Mouse (Mus musculus) heart, embryonic 16.5 days (tissue): ENCODE results near the gene Tpra1. TPM values are rescaled to one million over a fixed set of nuclear protein-coding genes. Genes with fewer than 3 reads are reported as not detected.

Experiments
- ATAC-seq: fragments of 200-750 bp; cut with Nextera tagmentation; replicated peaks from 2 replicates; pipeline ENCODE4 v1.8.0; 2017; ENCODE audit warnings: moderate number of reproducible peaks; ENCODE audit not compliant: insufficient read depth, low FRiP score; ENCODE audit errors: extremely low read depth
- H3K27ac ChIP-seq: fragments of 300-500 bp; sonication (generic); 2 replicates; pipeline ENCODE4 v1.5.1; 2014; ENCODE audit warnings: mild to moderate bottlenecking, low read length, control low read depth, moderate library complexity
- H3K27me3 ChIP-seq: fragments of 300-500 bp; sonication (generic); 2 replicates; pipeline ENCODE4 v1.6.1; 2014; ENCODE audit warnings: low read length, mixed read lengths; ENCODE audit not compliant: control insufficient read depth, insufficient read depth
- H3K36me3 ChIP-seq: fragments of 300-500 bp; sonication (generic); 2 replicates; pipeline ENCODE4 v1.6.1; 2014; ENCODE audit not compliant: control insufficient read depth, insufficient read depth
- H3K4me1 ChIP-seq: fragments of 300-500 bp; sonication (generic); 2 replicates; pipeline ENCODE4 v1.6.1; 2014; ENCODE audit warnings: low read length, mixed read lengths; ENCODE audit not compliant: control insufficient read depth, insufficient read depth
- H3K4me2 ChIP-seq: fragments of 300-500 bp; sonication (generic); 2 replicates; pipeline ENCODE4 v1.6.1; 2014; ENCODE audit warnings: low read depth, mild to moderate bottlenecking, control low read depth, low read length
- H3K4me3 ChIP-seq: fragments of 300-500 bp; sonication (generic); 2 replicates; pipeline ENCODE4 v1.5.1; 2014; ENCODE audit warnings: mild to moderate bottlenecking, control low read depth, low read length
- H3K9ac ChIP-seq: fragments of 300-500 bp; sonication (generic); 2 replicates; pipeline ENCODE4 v1.6.1; 2014; ENCODE audit warnings: low read length, control low read depth
- H3K9me3 ChIP-seq: fragments of 300-500 bp; sonication (generic); replicated peaks from 2 replicates; pipeline ENCODE4 v1.6.1; 2016; ENCODE audit warnings: low read length; ENCODE audit not compliant: control insufficient read depth
- WGBS: fragments of 180-500 bp; shearing (Covaris S2); extraction: QIAGEN DNeasy Blood & Tissue Kit; methylation state at CpG from one replicate; pipeline ENCODE4 v1.1.7; 2014; 5-methylcytosine and 5-hydroxymethylcytosine counted together
- polyA plus RNA-seq: library from polyadenylated mRNA; unstranded; fragments of >200 nt; fragmentation: Nextera tagmentation; extraction: Ambion mirVana; gene quantifications from 2 replicates; pipeline ENCODE4 v1.2.1, GENCODE M21; 2015

The Tpra1 gene
- polyA plus RNA-seq, 1 experiment from 2014 or later: 58.0 TPM

DNA sequence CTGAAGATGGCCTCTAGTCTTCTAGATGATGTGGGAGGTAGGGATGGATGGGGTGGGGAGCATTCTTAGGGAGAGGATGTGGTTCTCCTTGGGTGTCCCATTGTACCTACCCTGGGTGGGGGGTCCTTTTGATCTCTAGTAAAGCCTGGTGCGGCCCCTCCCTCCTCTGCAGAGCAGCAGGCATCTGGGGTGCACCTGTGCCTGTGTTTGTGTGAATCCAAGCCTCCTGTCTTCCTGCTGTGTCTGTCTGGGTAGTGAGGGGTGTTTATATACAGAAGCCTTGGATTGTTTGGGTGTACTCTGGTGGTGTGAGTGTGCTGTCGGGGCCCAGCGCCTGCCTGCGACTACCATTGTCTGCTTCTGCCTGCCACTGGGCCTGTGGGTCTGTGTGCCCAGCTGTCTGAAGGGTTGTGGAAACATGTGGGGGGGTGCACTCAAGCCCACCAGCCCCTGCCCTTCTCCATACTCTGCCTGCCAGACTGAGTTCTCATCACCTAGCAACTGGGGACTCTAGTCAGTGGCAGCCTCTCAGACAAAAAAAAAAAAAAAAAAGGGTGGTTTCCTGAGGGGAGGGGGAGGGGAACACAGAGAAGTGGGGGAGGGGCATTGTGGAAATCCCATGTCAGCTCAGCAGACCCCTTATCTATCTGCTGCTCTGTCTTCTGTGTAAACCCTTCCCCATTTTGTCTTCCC lies 36.1 kb downstream of the Tpra1 start:
- Histone ChIP-seq H3K27ac (peak overlapping the region; percentile 91), H3K4me3 (no peak overlapping the region), H3K4me2 (no peak overlapping the region), H3K9ac (0 out of 2 replicates have a peak overlapping the region, but pooled peaks have one; percentile 14), H3K36me3 (no peaks in the 10 kb centered on the region), H3K4me1 (peaks cover 60% of the 10 kb centered on the region), H3K9me3 (no peaks in the 10 kb centered on the region), H3K27me3 (no peaks in the 10 kb centered on the region)
- no peak for ATAC-seq
- WGBS: 49% methylated on average over 4 of the region's 4 CpGs

DNA sequence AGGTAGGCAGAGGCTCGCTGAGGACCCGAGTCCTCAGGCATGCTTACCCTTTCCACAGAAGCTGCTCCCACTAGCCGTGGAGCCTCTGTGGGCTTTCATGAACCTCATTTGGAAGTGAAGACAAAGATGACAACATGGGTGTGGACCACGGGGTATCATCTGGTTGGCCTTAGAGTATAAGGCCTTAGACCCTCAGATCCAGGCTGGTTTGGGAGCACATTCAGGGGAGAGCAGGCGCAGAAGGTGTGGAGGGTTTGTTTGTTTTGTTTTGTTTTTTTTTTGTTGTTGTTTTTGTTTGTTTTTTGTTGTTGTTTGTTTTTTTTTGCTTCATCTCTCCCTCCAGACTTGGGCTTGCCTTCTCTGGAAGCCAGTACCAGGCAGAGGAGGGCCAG lies 36.6 kb downstream of the Tpra1 start:
- H3K9me3 ChIP-seq: no peaks in the 10 kb centered on the region
- H3K27me3 ChIP-seq: no peaks in the 10 kb centered on the region
- ATAC-seq: no peak
- H3K9ac ChIP-seq: 0 out of 2 replicates have a peak overlapping the region, but pooled peaks have one; percentile 14
- H3K4me1 ChIP-seq: peaks cover 60% of the 10 kb centered on the region
- H3K4me3 ChIP-seq: no peak overlapping the region
- peak overlapping the region; percentile 91 for H3K27ac ChIP-seq
- H3K4me2 ChIP-seq: 0 out of 2 replicates have a peak overlapping the region, but pooled peaks have one; percentile 17
- WGBS: 58% methylated on average over 5 of the region's 5 CpGs
- no peaks in the 10 kb centered on the region for H3K36me3 ChIP-seq

DNA sequence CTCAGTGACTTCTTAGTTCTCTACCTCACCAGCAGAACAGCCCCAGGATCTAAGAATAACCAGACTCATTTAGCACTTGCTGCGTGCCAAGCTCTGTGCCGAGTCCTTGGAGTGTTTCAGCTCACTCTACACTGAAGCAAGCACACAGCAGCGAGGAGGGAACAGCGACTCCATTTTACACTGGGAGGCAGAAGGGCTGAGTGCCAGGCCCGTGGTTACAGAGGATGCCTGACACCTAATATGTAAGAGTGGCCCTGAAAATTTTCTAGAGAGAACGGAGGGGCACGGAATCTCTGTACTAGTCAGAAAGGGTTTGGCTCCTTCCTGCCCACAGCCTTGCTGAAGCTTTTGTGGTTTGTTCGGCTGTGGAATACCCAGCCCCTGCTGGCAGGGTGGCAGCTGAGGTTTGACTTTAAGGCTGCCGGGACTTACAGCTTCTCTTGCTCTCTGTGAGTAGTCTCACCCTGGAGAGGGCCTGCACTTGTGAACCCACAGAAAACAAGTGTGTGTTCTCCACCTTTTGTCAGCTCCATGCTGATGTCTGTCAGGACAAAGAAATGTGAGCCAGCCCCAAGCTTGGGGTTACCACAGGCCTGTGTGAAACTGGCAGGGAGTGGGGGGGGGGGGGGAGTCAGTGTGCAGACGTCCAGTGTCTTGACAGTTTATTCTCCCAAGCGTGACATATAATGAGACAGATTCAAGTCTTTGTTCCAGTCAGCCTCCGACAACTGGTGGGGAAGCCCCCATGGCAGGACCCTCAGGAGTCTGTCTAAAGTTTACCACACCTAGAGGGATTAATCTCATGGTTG lies 37.4 kb downstream of the Tpra1 start:
- H3K4me3 ChIP-seq: peak overlapping the region; percentile 17
- H3K4me2 ChIP-seq: peak overlapping the region; percentile 17
- no peaks in the 10 kb centered on the region for H3K9me3 ChIP-seq
- H3K36me3 ChIP-seq: no peaks in the 10 kb centered on the region
- no peak; the same call in 1 of the 2 replicates for ATAC-seq
- no peaks in the 10 kb centered on the region for H3K27me3 ChIP-seq
- peak overlapping the region; percentile 91 for H3K27ac ChIP-seq
- H3K9ac ChIP-seq: peak overlapping the region; percentile 52
- peaks cover 56% of the 10 kb centered on the region for H3K4me1 ChIP-seq
- 27% methylated on average over 12 of the region's 12 CpGs for WGBS

DNA sequence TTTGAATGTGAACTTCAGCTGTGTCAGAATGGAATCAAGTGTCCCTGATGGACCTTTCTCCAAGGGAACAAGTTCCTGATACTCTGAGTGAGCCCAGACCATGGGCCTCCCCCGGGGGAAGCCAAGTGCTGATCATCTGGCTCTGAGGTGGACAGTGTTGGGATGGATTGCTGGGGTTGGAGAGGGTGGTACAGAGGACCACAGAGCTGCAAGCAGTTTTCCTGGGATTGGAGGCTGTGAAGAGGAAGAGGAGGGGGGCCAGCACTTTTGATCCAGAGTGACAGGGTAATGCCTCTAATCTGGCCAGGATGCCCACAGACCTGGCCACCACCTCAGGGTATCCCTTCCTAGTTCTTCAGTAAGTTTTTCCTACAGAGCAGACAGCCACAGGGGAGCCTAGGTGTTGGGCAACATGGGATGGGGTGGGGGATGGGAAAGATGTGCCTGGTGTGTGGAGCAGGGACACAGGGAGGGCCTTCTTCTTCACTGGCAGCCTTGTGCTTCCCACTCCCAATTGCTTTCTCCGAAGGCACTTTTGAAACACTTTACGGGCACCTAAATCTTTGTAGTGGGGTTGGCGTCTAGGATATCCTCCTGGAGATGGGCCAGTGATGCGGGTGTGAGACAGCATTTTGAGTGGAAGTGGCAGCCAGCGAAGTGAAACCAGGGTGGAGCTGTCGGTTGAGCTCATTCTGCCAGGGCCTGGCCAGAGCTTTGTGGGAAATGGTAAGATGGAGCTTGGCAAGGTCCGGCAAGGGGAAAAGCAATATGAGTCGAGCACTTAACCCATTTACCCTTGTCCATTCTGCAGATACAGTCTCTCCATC lies 38.3 kb downstream of the Tpra1 start:
- H3K4me3 ChIP-seq: no peak overlapping the region
- no peaks in the 10 kb centered on the region for H3K27me3 ChIP-seq
- H3K36me3 ChIP-seq: no peaks in the 10 kb centered on the region
- peak overlapping the region; percentile 52 for H3K9ac ChIP-seq
- H3K9me3 ChIP-seq: no peaks in the 10 kb centered on the region
- H3K27ac ChIP-seq: peak overlapping the region; percentile 91
- H3K4me2 ChIP-seq: peak overlapping the region; percentile 17
- ATAC-seq: no peak
- H3K4me1 ChIP-seq: peaks cover 50% of the 10 kb centered on the region
- 72% methylated on average over 9 of the region's 9 CpGs for WGBS

DNA sequence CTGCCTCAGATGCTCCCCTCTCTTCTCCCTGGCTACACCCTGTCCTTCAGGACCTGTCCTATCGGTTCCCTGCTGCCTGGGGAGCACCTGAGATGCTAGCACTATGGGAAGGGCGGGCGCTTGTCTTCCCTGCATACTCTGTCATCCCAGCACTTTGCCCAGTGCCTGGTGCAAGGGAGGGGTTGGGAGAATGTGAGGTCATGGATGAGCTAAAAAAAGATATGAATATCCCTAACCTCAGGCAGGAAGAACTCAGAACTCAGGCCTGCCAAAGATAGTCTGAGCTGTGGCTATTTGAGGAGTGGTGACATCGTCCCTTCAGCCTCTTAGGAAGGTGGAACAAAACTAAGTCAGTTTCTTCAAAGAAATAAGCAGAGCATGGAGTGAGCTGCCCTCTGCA lies 39.6 kb downstream of the Tpra1 start:
- ATAC-seq: peak; percentile 85
- Histone ChIP-seq H3K4me3 (no peak overlapping the region), H3K9me3 (no peaks in the 10 kb centered on the region), H3K4me2 (peak overlapping the region; percentile 20; the same call in 1 of the 2 replicates), H3K36me3 (no peaks in the 10 kb centered on the region), H3K9ac (peak overlapping the region; percentile 64), H3K27ac (peak overlapping the region; percentile 90), H3K4me1 (peaks cover 46% of the 10 kb centered on the region), H3K27me3 (no peaks in the 10 kb centered on the region)
- 44% methylated on average over 4 of the region's 4 CpGs for WGBS

DNA sequence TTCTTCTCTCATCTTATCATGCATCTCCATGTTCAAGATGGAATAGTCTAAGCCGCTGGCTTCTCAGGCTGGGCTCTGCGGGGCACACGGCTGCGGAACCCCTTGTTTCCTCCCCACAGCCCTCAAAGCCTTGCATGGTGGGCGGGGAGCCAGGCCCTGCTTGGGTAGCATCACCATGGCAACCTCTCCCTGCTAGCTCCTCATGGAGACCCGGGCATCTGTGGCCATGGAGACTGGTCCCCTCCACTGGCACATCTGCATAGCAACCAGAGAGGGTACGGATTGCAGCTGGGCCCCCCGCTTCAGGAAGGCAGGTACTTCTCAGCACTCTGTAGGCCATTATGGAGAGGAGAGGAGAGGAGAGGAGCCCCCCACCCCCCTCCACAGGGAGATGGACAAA lies 40.5 kb downstream of the Tpra1 start:
- Histone ChIP-seq H3K9ac (no peak overlapping the region), H3K4me2 (no peak overlapping the region), H3K4me1 (peaks cover 45% of the 10 kb centered on the region), H3K27me3 (no peaks in the 10 kb centered on the region), H3K9me3 (no peaks in the 10 kb centered on the region), H3K27ac (peak overlapping the region; percentile 90), H3K4me3 (no peak overlapping the region), H3K36me3 (no peaks in the 10 kb centered on the region)
- no peak for ATAC-seq
- 67% methylated on average over 8 of the region's 8 CpGs for WGBS

DNA sequence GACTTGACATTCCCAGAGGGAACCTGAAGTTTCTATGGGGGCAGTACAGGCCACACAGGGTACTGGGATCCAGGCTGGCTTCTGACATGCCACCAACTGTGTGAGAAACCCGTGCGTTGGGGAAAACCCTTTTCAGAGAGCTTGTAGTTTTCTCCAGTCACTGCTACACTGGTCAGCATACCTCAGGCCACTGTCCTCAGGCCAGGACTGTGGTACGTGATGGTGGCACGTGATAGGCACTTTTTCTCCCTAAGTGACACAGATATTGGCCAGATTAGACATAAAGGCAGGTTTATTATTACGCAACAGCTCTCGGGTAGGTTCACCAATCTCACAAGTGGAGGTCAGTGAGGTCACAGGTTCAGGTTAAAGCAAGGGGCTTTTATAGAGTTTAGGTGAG lies 41.6 kb downstream of the Tpra1 start:
- H3K4me2 ChIP-seq: no peak overlapping the region
- no peak overlapping the region for H3K27ac ChIP-seq
- no peaks in the 10 kb centered on the region for H3K9me3 ChIP-seq
- no peak overlapping the region for H3K4me3 ChIP-seq
- H3K4me1 ChIP-seq: peaks cover 40% of the 10 kb centered on the region
- no peaks in the 10 kb centered on the region for H3K36me3 ChIP-seq
- 67% methylated on average over 6 of the region's 6 CpGs for WGBS
- no peak for ATAC-seq
- H3K27me3 ChIP-seq: no peaks in the 10 kb centered on the region
- H3K9ac ChIP-seq: no peak overlapping the region

DNA sequence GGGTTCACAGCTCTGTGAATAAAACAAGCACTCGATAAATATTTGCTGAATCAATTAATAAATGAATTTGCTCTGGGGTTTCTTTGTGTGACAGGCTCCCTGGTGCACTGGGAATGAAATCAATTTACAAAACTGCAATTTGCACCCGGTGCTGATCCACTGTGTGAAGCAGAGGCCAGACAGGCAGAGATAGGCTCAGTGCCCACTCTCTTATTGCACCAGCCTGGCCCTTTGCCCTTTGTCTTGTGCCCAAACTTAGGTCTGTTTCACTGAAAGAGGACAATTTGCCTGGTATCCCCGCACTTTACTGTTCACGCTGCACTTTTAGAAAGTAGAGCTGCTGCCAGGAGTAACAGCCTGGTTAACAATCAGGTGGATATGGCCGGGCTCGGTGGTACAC lies 44.4 kb downstream of the Tpra1 start:
- WGBS: 65% methylated on average over 6 of the region's 6 CpGs

More for the DNA sequence above, 44.4 kb downstream of the Tpra1 start:
- Histone ChIP-seq H3K9me3 (no peaks in the 10 kb centered on the region), H3K4me2 (no peak overlapping the region), H3K27ac (no peak overlapping the region), H3K27me3 (no peaks in the 10 kb centered on the region), H3K9ac (no peak overlapping the region), H3K36me3 (no peaks in the 10 kb centered on the region), H3K4me1 (peaks cover 16% of the 10 kb centered on the region), H3K4me3 (no peak overlapping the region)
- no peak for ATAC-seq
